In the genomic region with DNA sequence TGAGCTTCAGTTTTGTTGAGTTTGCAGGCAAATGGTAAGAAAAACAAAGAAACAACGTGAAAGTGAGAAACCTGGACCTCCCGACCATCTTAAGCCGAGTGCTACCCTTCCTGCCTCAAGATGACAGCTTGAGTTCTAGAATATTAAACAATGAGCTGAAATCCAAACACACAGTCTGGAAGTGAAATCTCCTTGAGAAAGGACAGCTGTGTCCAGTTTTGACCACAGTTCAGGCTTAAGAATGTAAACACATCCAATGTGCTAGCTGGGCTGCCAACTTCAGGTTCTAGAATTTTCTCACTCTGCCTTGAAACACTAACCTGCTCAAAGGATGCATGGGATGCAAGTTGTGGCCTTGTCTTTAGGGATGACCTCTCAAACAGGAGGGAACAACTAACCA, we compare ENCODE assay signal across 30 mouse cellular contexts.
DNase-seq lines count a peak whose midpoint lies in the region; ATAC-seq and TF ChIP-seq lines count a peak whose summit lies in the region.
"Had no signal": no experiment of that assay in that cellular context is flagged by ENCODE, and none has a peak within 500 bp of the region (broad histone marks: within the 10 kb centered on the region; RNA-seq: fewer than 3 reads in every experiment).

No protein-coding gene starts in this region.

- DNase-seq in kidney, postnatal 10 days, result peak; percentile 19
- DNase-seq in kidney, adult 2 months, result no peak
- peak; percentile 54 for DNase-seq in lung, postnatal 10 days
- no peak for DNase-seq in gastrocnemius, postnatal 4 days (ENCODE audit: low spot score in 2 of 2)
- DNase-seq in cerebellum, adult 9-10 months, result no peak
- DNase-seq in heart, adult 18-20 months, result no peak
- DNase-seq: adrenal gland, postnatal 14 days; cerebellum, adult 11 months; cerebellum, adult 9-11 months; embryo, embryonic 11 days; gastrocnemius, postnatal 25 days; heart, adult 2 months; heart, postnatal 14 days; kidney, postnatal 25 days; thymus, adult 18-20 months; thymus, postnatal 25 days had no signal

- 52% methylated on average over 3 of the region's 3 CpGs for WGBS in kidney, adult 2 months
- 40% methylated on average over 3 of the region's 3 CpGs for WGBS in intestine, embryonic 16.5 days
- 38% methylated on average over 3 of the region's 3 CpGs for WGBS in stomach, embryonic 15.5 days

- no peak overlapping the region for H3K27ac ChIP-seq in kidney, adult 2 months (ENCODE audit: insufficient read depth, low read depth, low read length)
- H3K27ac ChIP-seq in intestine, embryonic 16.5 days (ENCODE audit: low read length), result peak overlapping the region; percentile 63
- peak overlapping the region; percentile 61 for H3K27ac ChIP-seq in stomach, embryonic 15.5 days
- H3K27ac ChIP-seq: embryonic facial prominence, embryonic 13.5 days; forebrain, embryonic 10.5 days; forebrain, embryonic 15.5 days; heart, adult 2 months; hindbrain, embryonic 10.5 days; hindbrain, embryonic 15.5 days; layer of hippocampus, adult 2 months; liver, embryonic 12.5 days; neural tube, embryonic 12.5 days had no signal

- H3K27me3 ChIP-seq in kidney, adult 2 months (replicated peaks; ENCODE audit: control insufficient read depth, insufficient read depth, low read length), result no peaks in the 10 kb centered on the region
- no peaks in the 10 kb centered on the region for H3K27me3 ChIP-seq in intestine, embryonic 16.5 days (replicated peaks; ENCODE audit: control insufficient read depth, insufficient read depth, low read length)
- no peaks in the 10 kb centered on the region for H3K27me3 ChIP-seq in stomach, embryonic 15.5 days (replicated peaks)
- H3K27me3 ChIP-seq: embryonic facial prominence, embryonic 13.5 days; forebrain, embryonic 15.5 days; hindbrain, embryonic 15.5 days; liver, embryonic 12.5 days; neural tube, embryonic 12.5 days; Patski had no signal

- ATAC-seq in intestine, embryonic 16.5 days, result no peak
- ATAC-seq in stomach, embryonic 15.5 days (ENCODE audit: insufficient read depth, low FRiP score, low read depth), result no peak; the same call in 1 of the 2 replicates
- ATAC-seq: forebrain, embryonic 15.5 days; inflammation-experienced regulatory T-cells, adult 6 months; liver, embryonic 12.5 days; Patski had no signal

- TF ChIP-seq CTCF in kidney, adult 2 months (conservative IDR thresholded peaks at IDR 0.05; ENCODE audit: insufficient read depth, insufficient read length, low read depth, low read length), result no peak

- H3K36me3 ChIP-seq in kidney, adult 2 months (ENCODE audit: control insufficient read depth, insufficient read depth, low read length), result no peaks in the 10 kb centered on the region
- H3K36me3 ChIP-seq in intestine, embryonic 16.5 days (ENCODE audit: control insufficient read depth, insufficient read depth, low read length), result no peaks in the 10 kb centered on the region
- H3K36me3 ChIP-seq in stomach, embryonic 15.5 days, result no peaks in the 10 kb centered on the region
- H3K36me3 ChIP-seq: embryonic facial prominence, embryonic 13.5 days; forebrain, embryonic 10.5 days; forebrain, embryonic 15.5 days; hindbrain, embryonic 10.5 days; hindbrain, embryonic 15.5 days; liver, embryonic 12.5 days; neural tube, embryonic 12.5 days had no signal

- no peak overlapping the region for H3K4me3 ChIP-seq in kidney, adult 2 months (ENCODE audit: insufficient read depth, low read depth, low read length)
- H3K4me3 ChIP-seq in intestine, embryonic 16.5 days (ENCODE audit: low read length), result no peak overlapping the region
- H3K4me3 ChIP-seq in stomach, embryonic 15.5 days (replicated peaks), result no peak overlapping the region
- H3K4me3 ChIP-seq: embryonic facial prominence, embryonic 13.5 days; forebrain, embryonic 10.5 days; forebrain, embryonic 15.5 days; heart, adult 2 months; hindbrain, embryonic 10.5 days; hindbrain, embryonic 15.5 days; layer of hippocampus, adult 2 months; liver, embryonic 12.5 days; myocyte; neural tube, embryonic 12.5 days had no signal

- H3K9me3 ChIP-seq in intestine, embryonic 16.5 days (ENCODE audit: control insufficient read depth, low read length), result no peaks in the 10 kb centered on the region
- no peaks in the 10 kb centered on the region for H3K9me3 ChIP-seq in stomach, embryonic 15.5 days
- H3K9me3 ChIP-seq: embryonic facial prominence, embryonic 13.5 days; forebrain, embryonic 10.5 days; forebrain, embryonic 15.5 days; hindbrain, embryonic 10.5 days; hindbrain, embryonic 15.5 days; liver, embryonic 12.5 days; neural tube, embryonic 12.5 days had no signal

- no peak overlapping the region for H3K4me2 ChIP-seq in intestine, embryonic 16.5 days (ENCODE audit: low read depth, low read length)
- no peak overlapping the region for H3K4me2 ChIP-seq in stomach, embryonic 15.5 days
- H3K4me2 ChIP-seq: embryonic facial prominence, embryonic 13.5 days; forebrain, embryonic 15.5 days; hindbrain, embryonic 15.5 days; liver, embryonic 12.5 days; midbrain, embryonic 11.5 days; neural tube, embryonic 12.5 days had no signal

- TF ChIP-seq POLR2A in kidney, adult 2 months (IDR thresholded peaks at IDR 0.05; ENCODE audit: low read depth, low read length), result no peak

- H3K4me1 ChIP-seq in kidney, adult 2 months (ENCODE audit: control insufficient read depth, insufficient read depth, low read length), result no peaks in the 10 kb centered on the region
- H3K4me1 ChIP-seq in intestine, embryonic 16.5 days (ENCODE audit: control insufficient read depth, insufficient read depth, low read length), result 0 out of 2 replicates have a peak, but pooled peaks cover 3% of the 10 kb centered on the region
- H3K4me1 ChIP-seq in stomach, embryonic 15.5 days, result no peaks in the 10 kb centered on the region
- H3K4me1 ChIP-seq: forebrain, embryonic 10.5 days; forebrain, embryonic 15.5 days; hindbrain, embryonic 10.5 days; hindbrain, embryonic 15.5 days; liver, embryonic 12.5 days; neural tube, embryonic 12.5 days had no signal

- H3K9ac ChIP-seq in intestine, embryonic 16.5 days (ENCODE audit: low read depth, low read length), result no peak overlapping the region
- H3K9ac ChIP-seq in stomach, embryonic 15.5 days, result no peak overlapping the region
- H3K9ac ChIP-seq: embryonic facial prominence, embryonic 13.5 days; forebrain, embryonic 15.5 days; hindbrain, embryonic 15.5 days; liver, embryonic 12.5 days; neural tube, embryonic 12.5 days had no signal

Comparison
In these comparisons a context has a peak if more than half of its experiments do, and no peak if none do; other contexts are left out.
1. DNase-seq: peak in kidney, postnatal 10 days (single experiment) and lung, postnatal 10 days (single experiment); none in kidney, adult 2 months (single experiment), gastrocnemius, postnatal 4 days (0 of 2), cerebellum, adult 9-10 months (single experiment) and heart, adult 18-20 months (0 of 2).